Mouse (Mus musculus): ENCODE data around the gene Trpm4.
A peak's percentile ranks its signal among the peaks of the same experiment; 100 is the strongest.

The Trpm4 gene

GRCm38 (mm10) chr7:45312686-45313453 is 20.7 kb downstream of the Trpm4 start:
- no peak for DNase-seq (ENCODE audit: low spot score in 2 of 2)

- DNase-seq (ENCODE audit: low spot score in 2 of 2) = no peak
These were observed 21.6 kb downstream of the Trpm4 start for GRCm38 (mm10) chr7:45312023-45312422.

- no peak for DNase-seq (ENCODE audit: low spot score in 2 of 2)
These were observed 24.1 kb downstream of the Trpm4 start for GRCm38 (mm10) chr7:45309455-45309854.

GRCm38 (mm10) chr7:45308551-45309240 is 24.9 kb downstream of the Trpm4 start:
- no peak for DNase-seq (ENCODE audit: low spot score in 2 of 2)

- DNase-seq (ENCODE audit: low spot score in 2 of 2) = peak in 1 of 2 experiments; percentile 77
These were observed 28.3 kb downstream of the Trpm4 start for GRCm38 (mm10) chr7:45305275-45305674.

- no peak for DNase-seq (ENCODE audit: low spot score in 2 of 2)
These were observed 28.7 kb downstream of the Trpm4 start for GRCm38 (mm10) chr7:45304869-45305268.

GRCm38 (mm10) chr7:45302626-45303025 is 31.0 kb downstream of the Trpm4 start:
- DNase-seq (ENCODE audit: low spot score in 2 of 2) = no peak

GRCm38 (mm10) chr7:45300270-45300669 is 33.3 kb downstream of the Trpm4 start:
- peak in 1 of 2 experiments; percentile 86 for DNase-seq (ENCODE audit: low spot score in 2 of 2)

- peak in 1 of 2 experiments; percentile 86 for DNase-seq (ENCODE audit: low spot score in 2 of 2)
These were observed 33.8 kb downstream of the Trpm4 start for GRCm38 (mm10) chr7:45299752-45300151.

GRCm38 (mm10) chr7:45297563-45297962 is 36.0 kb downstream of the Trpm4 start:
- no peak for DNase-seq (ENCODE audit: low spot score in 2 of 2)

GRCm38 (mm10) chr7:45296626-45297025 is 37.0 kb downstream of the Trpm4 start:
- DNase-seq (ENCODE audit: low spot score in 2 of 2) = no peak

- DNase-seq (ENCODE audit: low spot score in 2 of 2) = no peak
These were observed 47.1 kb downstream of the Trpm4 start for GRCm38 (mm10) chr7:45286486-45286885.

GRCm38 (mm10) chr7:45277136-45277760 is 56.3 kb downstream of the Trpm4 start, which contains the start of gene Slc6a21:
Slc6a21 (plus strand) TSS chr7:45277513.
- peak in 1 of 2 experiments; percentile 82 for DNase-seq (ENCODE audit: low spot score in 2 of 2)

GRCm38 (mm10) chr7:45273672-45274071 is 59.9 kb downstream of the Trpm4 start:
- no peak for DNase-seq (ENCODE audit: low spot score in 2 of 2)

- DNase-seq (ENCODE audit: low spot score in 2 of 2) = no peak
These were observed 60.7 kb downstream of the Trpm4 start for GRCm38 (mm10) chr7:45272786-45273412.

- no peak for DNase-seq (ENCODE audit: low spot score in 2 of 2)
These were observed 68.1 kb downstream of the Trpm4 start for GRCm38 (mm10) chr7:45265518-45265917.

- no peak for DNase-seq (ENCODE audit: low spot score in 2 of 2)
These were observed 69.2 kb downstream of the Trpm4 start for GRCm38 (mm10) chr7:45264348-45264747.

GRCm38 (mm10) chr7:45263006-45263607 is 70.5 kb downstream of the Trpm4 start:
- no peak for DNase-seq (ENCODE audit: low spot score in 2 of 2)

- no peak for DNase-seq (ENCODE audit: low spot score in 2 of 2)
These were observed 71.3 kb downstream of the Trpm4 start for GRCm38 (mm10) chr7:45262266-45262665.

GRCm38 (mm10) chr7:45259281-45259680 is 74.3 kb downstream of the Trpm4 start:
- DNase-seq (ENCODE audit: low spot score in 2 of 2) = no peak

GRCm38 (mm10) chr7:45257063-45257840 is 76.3 kb downstream of the Trpm4 start:
- DNase-seq (ENCODE audit: low spot score in 2 of 2) = peak in 1 of 2 experiments; percentile 51

All from left cerebral cortex, adult 9 months (tissue).